Mouse (Mus musculus) heart, postnatal 0 days (tissue): ENCODE data around the gene Rsph3b.
"Not testable (repeated sequence)": the region's sequence is repeated elsewhere in the genome, so short reads cannot be mapped to it uniquely, and the experiment has no call there.

ENCODE experiments used
- CTCF ChIP-seq: IDR thresholded peaks from 2 replicates; pipeline ENCODE4 v1.5.1; 2016; ENCODE audit warnings: antibody characterized with exemption, control low read depth, low read depth
- EP300 ChIP-seq: IDR thresholded peaks from 2 replicates; pipeline ENCODE4 v1.6.1; 2016; ENCODE audit warnings: antibody characterized with exemption, low read depth

DNA sequence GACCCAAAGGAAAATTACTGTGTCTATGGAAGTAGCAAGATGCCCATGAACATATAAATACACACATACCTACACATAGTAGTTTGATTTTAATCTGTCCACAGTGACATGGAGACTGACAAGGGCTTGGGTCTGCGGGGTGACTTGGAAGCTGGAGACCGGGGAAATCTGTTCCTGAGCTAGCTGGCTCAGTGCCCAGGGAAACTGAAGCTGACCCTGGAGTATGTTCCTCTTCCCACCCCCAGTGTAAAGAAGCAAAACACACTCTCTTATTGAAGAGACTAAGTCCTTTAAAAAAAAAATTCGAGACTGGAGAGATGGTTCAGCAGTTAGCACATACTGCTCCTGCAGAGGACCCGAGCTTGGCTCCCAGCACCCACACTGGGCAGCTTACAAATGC, 14.5 kb upstream of the Rsph3b start:
- not testable (repeated sequence) for TF ChIP-seq CTCF, EP300
